Mouse (Mus musculus): Measurements from ENCODE around the gene Lrfn3.

DNA sequence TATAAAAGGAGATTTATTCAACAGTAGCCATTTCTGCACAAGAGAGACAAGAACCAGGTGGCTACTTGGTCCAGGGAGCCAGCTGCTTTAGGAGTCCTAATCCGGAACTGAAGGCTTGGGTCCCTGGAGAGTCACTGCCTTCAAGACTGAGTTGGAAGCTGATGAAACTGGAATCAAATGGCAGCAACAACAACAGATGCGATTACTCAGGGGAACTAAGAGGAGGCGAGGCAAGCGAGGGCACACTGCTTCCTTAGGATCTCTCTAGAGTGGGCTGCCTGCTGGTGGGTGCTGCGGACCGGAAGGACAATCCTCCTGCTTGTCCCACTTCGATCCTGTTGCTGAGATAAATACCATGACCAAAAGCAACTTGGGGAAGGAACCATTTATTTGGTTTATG, 37.1 kb upstream of the Lrfn3 start:
- no peak for TF ChIP-seq CTCF (IDR thresholded peaks at IDR 0.05; ENCODE audit: extremely low read depth, insufficient read depth, low read length)
- no peak for TF ChIP-seq POLR2A (IDR thresholded peaks at IDR 0.05; ENCODE audit: extremely low read depth, insufficient read depth, low read length)
